Mouse (Mus musculus): ENCODE data around the gene Ryr2. TPM values are rescaled to one million over a fixed set of nuclear protein-coding genes. Genes with fewer than 3 reads are reported as not detected.

Ryr2 gene
- polyA plus RNA-seq, 1 experiment from 2014 or later: 0.87 TPM

- Histone ChIP-seq H3K9ac (ENCODE audit: low read length) (no peak overlapping the region), H3K4me2 (ENCODE audit: low read depth, low read length) (no peak overlapping the region), H3K27ac (ENCODE audit: low read length) (no peak overlapping the region), H3K4me3 (replicated peaks; ENCODE audit: low read length) (no peak overlapping the region), H3K9me3 (replicated peaks; ENCODE audit: control insufficient read depth, low read length) (no peaks in the 10 kb centered on the region), H3K36me3 (ENCODE audit: control insufficient read depth, insufficient read depth, low read length) (no peaks in the 10 kb centered on the region), H3K27me3 (ENCODE audit: control insufficient read depth, insufficient read depth, low read length) (no peaks in the 10 kb centered on the region), H3K4me1 (ENCODE audit: control insufficient read depth, insufficient read depth, low read length) (no peaks in the 10 kb centered on the region)
- 99% methylated on average over 3 of the region's 3 CpGs for WGBS
- no peak for ATAC-seq (ENCODE audit: insufficient read depth, low FRiP score)
Observed at GRCm38 (mm10) chr13:12053910-12054309, 52.8 kb downstream of the Ryr2 start.

- H3K9me3 ChIP-seq (replicated peaks; ENCODE audit: control insufficient read depth, low read length): no peaks in the 10 kb centered on the region
- H3K4me2 ChIP-seq (ENCODE audit: low read depth, low read length): no peak overlapping the region
- WGBS: 76% methylated on average over 1 of the region's 1 CpGs
- no peak for ATAC-seq (ENCODE audit: insufficient read depth, low FRiP score)
- no peaks in the 10 kb centered on the region for H3K36me3 ChIP-seq (ENCODE audit: control insufficient read depth, insufficient read depth, low read length)
- H3K9ac ChIP-seq (ENCODE audit: low read length): no peak overlapping the region
- no peak overlapping the region for H3K27ac ChIP-seq (ENCODE audit: low read length)
- H3K4me3 ChIP-seq (replicated peaks; ENCODE audit: low read length): no peak overlapping the region
- no peaks in the 10 kb centered on the region for H3K4me1 ChIP-seq (ENCODE audit: control insufficient read depth, insufficient read depth, low read length)
- H3K27me3 ChIP-seq (ENCODE audit: control insufficient read depth, insufficient read depth, low read length): no peaks in the 10 kb centered on the region
Observed at GRCm38 (mm10) chr13:12050809-12051208, 55.9 kb downstream of the Ryr2 start.

GRCm38 (mm10) chr13:12047059-12047458 is 59.7 kb downstream of the Ryr2 start:
- no peaks in the 10 kb centered on the region for H3K4me1 ChIP-seq (ENCODE audit: control insufficient read depth, insufficient read depth, low read length)
- H3K4me2 ChIP-seq (ENCODE audit: low read depth, low read length): no peak overlapping the region
- no peak overlapping the region for H3K27ac ChIP-seq (ENCODE audit: low read length)
- no peaks in the 10 kb centered on the region for H3K36me3 ChIP-seq (ENCODE audit: control insufficient read depth, insufficient read depth, low read length)
- H3K9ac ChIP-seq (ENCODE audit: low read length): no peak overlapping the region
- WGBS: 76% methylated on average over 4 of the region's 4 CpGs
- ATAC-seq (ENCODE audit: insufficient read depth, low FRiP score): no peak
- no peaks in the 10 kb centered on the region for H3K27me3 ChIP-seq (ENCODE audit: control insufficient read depth, insufficient read depth, low read length)
- H3K4me3 ChIP-seq (replicated peaks; ENCODE audit: low read length): no peak overlapping the region
- no peaks in the 10 kb centered on the region for H3K9me3 ChIP-seq (replicated peaks; ENCODE audit: control insufficient read depth, low read length)

GRCm38 (mm10) chr13:12044751-12045150 is 62.0 kb downstream of the Ryr2 start:
- H3K4me2 ChIP-seq (ENCODE audit: low read depth, low read length): no peak overlapping the region
- H3K4me1 ChIP-seq (ENCODE audit: control insufficient read depth, insufficient read depth, low read length): no peaks in the 10 kb centered on the region
- H3K36me3 ChIP-seq (ENCODE audit: control insufficient read depth, insufficient read depth, low read length): no peaks in the 10 kb centered on the region
- ATAC-seq (ENCODE audit: insufficient read depth, low FRiP score): no peak
- H3K9me3 ChIP-seq (replicated peaks; ENCODE audit: control insufficient read depth, low read length): no peaks in the 10 kb centered on the region
- H3K27me3 ChIP-seq (ENCODE audit: control insufficient read depth, insufficient read depth, low read length): no peaks in the 10 kb centered on the region
- H3K9ac ChIP-seq (ENCODE audit: low read length): no peak overlapping the region
- no peak overlapping the region for H3K27ac ChIP-seq (ENCODE audit: low read length)
- WGBS: 92% methylated on average over 2 of the region's 2 CpGs
- no peak overlapping the region for H3K4me3 ChIP-seq (replicated peaks; ENCODE audit: low read length)

GRCm38 (mm10) chr13:12042891-12043491 is 63.8 kb downstream of the Ryr2 start:
- Histone ChIP-seq H3K9me3 (replicated peaks; ENCODE audit: control insufficient read depth, low read length) (no peaks in the 10 kb centered on the region), H3K27me3 (ENCODE audit: control insufficient read depth, insufficient read depth, low read length) (no peaks in the 10 kb centered on the region)

GRCm38 (mm10) chr13:12039967-12040366 is 66.8 kb downstream of the Ryr2 start:
- no peaks in the 10 kb centered on the region for H3K9me3 ChIP-seq (replicated peaks; ENCODE audit: control insufficient read depth, low read length)
- WGBS: 85% methylated on average over 3 of the region's 3 CpGs
- H3K4me2 ChIP-seq (ENCODE audit: low read depth, low read length): no peak overlapping the region
- no peak overlapping the region for H3K27ac ChIP-seq (ENCODE audit: low read length)
- no peak for ATAC-seq (ENCODE audit: insufficient read depth, low FRiP score)
- no peak overlapping the region for H3K4me3 ChIP-seq (replicated peaks; ENCODE audit: low read length)
- H3K9ac ChIP-seq (ENCODE audit: low read length): no peak overlapping the region
- H3K36me3 ChIP-seq (ENCODE audit: control insufficient read depth, insufficient read depth, low read length): no peaks in the 10 kb centered on the region
- H3K4me1 ChIP-seq (ENCODE audit: control insufficient read depth, insufficient read depth, low read length): 0 out of 2 replicates have a peak, but pooled peaks cover 4% of the 10 kb centered on the region
- no peaks in the 10 kb centered on the region for H3K27me3 ChIP-seq (ENCODE audit: control insufficient read depth, insufficient read depth, low read length)

More at GRCm38 (mm10) chr13:12042891-12043491, 63.8 kb downstream of the Ryr2 start:
- no peak overlapping the region for H3K27ac ChIP-seq (ENCODE audit: low read length)
- no peak overlapping the region for H3K4me3 ChIP-seq (replicated peaks; ENCODE audit: low read length)
- H3K9ac ChIP-seq (ENCODE audit: low read length): no peak overlapping the region
- H3K4me1 ChIP-seq (ENCODE audit: control insufficient read depth, insufficient read depth, low read length): 0 out of 2 replicates have a peak, but pooled peaks cover 4% of the 10 kb centered on the region
- no peak for ATAC-seq (ENCODE audit: insufficient read depth, low FRiP score)
- 60% methylated on average over 8 of the region's 8 CpGs for WGBS
- no peaks in the 10 kb centered on the region for H3K36me3 ChIP-seq (ENCODE audit: control insufficient read depth, insufficient read depth, low read length)
- no peak overlapping the region for H3K4me2 ChIP-seq (ENCODE audit: low read depth, low read length)

GRCm38 (mm10) chr13:12038676-12039075 is 68.1 kb downstream of the Ryr2 start:
- Histone ChIP-seq H3K4me2 (ENCODE audit: low read depth, low read length) (no peak overlapping the region), H3K27me3 (ENCODE audit: control insufficient read depth, insufficient read depth, low read length) (no peaks in the 10 kb centered on the region), H3K27ac (ENCODE audit: low read length) (no peak overlapping the region), H3K9ac (ENCODE audit: low read length) (no peak overlapping the region), H3K4me1 (ENCODE audit: control insufficient read depth, insufficient read depth, low read length) (0 out of 2 replicates have a peak, but pooled peaks cover 4% of the 10 kb centered on the region), H3K4me3 (replicated peaks; ENCODE audit: low read length) (no peak overlapping the region), H3K9me3 (replicated peaks; ENCODE audit: control insufficient read depth, low read length) (no peaks in the 10 kb centered on the region), H3K36me3 (ENCODE audit: control insufficient read depth, insufficient read depth, low read length) (no peaks in the 10 kb centered on the region)
- 79% methylated on average over 4 of the region's 4 CpGs for WGBS
- ATAC-seq (ENCODE audit: insufficient read depth, low FRiP score): no peak

- 74% methylated on average over 4 of the region's 4 CpGs for WGBS
- Histone ChIP-seq H3K36me3 (ENCODE audit: control insufficient read depth, insufficient read depth, low read length) (no peaks in the 10 kb centered on the region), H3K9ac (ENCODE audit: low read length) (no peak overlapping the region), H3K27me3 (ENCODE audit: control insufficient read depth, insufficient read depth, low read length) (no peaks in the 10 kb centered on the region), H3K9me3 (replicated peaks; ENCODE audit: control insufficient read depth, low read length) (no peaks in the 10 kb centered on the region), H3K27ac (ENCODE audit: low read length) (no peak overlapping the region), H3K4me1 (ENCODE audit: control insufficient read depth, insufficient read depth, low read length) (0 out of 2 replicates have a peak, but pooled peaks cover 4% of the 10 kb centered on the region), H3K4me3 (replicated peaks; ENCODE audit: low read length) (no peak overlapping the region), H3K4me2 (ENCODE audit: low read depth, low read length) (no peak overlapping the region)
- ATAC-seq (ENCODE audit: insufficient read depth, low FRiP score): no peak
Observed at GRCm38 (mm10) chr13:12037241-12037640, 69.5 kb downstream of the Ryr2 start.

- Histone ChIP-seq H3K9ac (ENCODE audit: low read length) (no peak overlapping the region), H3K9me3 (replicated peaks; ENCODE audit: control insufficient read depth, low read length) (no peaks in the 10 kb centered on the region), H3K27me3 (ENCODE audit: control insufficient read depth, insufficient read depth, low read length) (no peaks in the 10 kb centered on the region), H3K4me2 (ENCODE audit: low read depth, low read length) (no peak overlapping the region), H3K4me1 (ENCODE audit: control insufficient read depth, insufficient read depth, low read length) (0 out of 2 replicates have a peak, but pooled peaks cover 4% of the 10 kb centered on the region), H3K36me3 (ENCODE audit: control insufficient read depth, insufficient read depth, low read length) (no peaks in the 10 kb centered on the region), H3K4me3 (replicated peaks; ENCODE audit: low read length) (no peak overlapping the region), H3K27ac (ENCODE audit: low read length) (no peak overlapping the region)
- no peak for ATAC-seq (ENCODE audit: insufficient read depth, low FRiP score)
- 10% methylated on average over 4 of the region's 4 CpGs for WGBS
Observed at GRCm38 (mm10) chr13:12036834-12037233, 69.9 kb downstream of the Ryr2 start.
